In the genomic region with DNA sequence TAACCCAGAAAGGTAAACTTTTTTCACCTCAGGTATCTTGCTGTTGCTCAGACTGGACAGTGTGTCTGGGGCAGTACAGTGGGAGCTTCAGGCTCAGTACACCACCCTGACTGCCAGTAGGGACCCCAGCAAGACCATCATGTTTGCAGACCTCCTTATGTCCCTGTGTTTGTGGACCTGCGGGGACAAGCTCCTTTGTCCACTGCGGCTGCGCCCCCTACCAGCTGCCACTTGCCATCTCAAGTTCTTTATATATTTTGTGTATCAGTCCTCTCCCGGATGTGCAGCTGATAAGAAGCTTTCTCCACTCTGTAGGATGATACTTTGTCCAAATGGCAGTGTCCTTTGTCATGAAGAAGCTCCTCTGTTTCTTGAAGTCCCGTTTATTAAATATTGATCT, we compare ENCODE assay signal across 13 mouse cellular contexts. TPM values are rescaled to one million over a fixed set of nuclear protein-coding genes. Genes with fewer than 3 reads are reported as not detected.
DNase-seq lines count a peak whose midpoint lies in the region; ATAC-seq and TF ChIP-seq lines count a peak whose summit lies in the region.
"Had no signal": no experiment of that assay in that cellular context is flagged by ENCODE, and none has a peak within 500 bp of the region (broad histone marks: within the 10 kb centered on the region; RNA-seq: fewer than 3 reads in every experiment).

No protein-coding gene starts in this region.

- no peaks in the 10 kb centered on the region for H3K4me1 ChIP-seq in intestine, postnatal 0 days (replicated peaks; ENCODE audit: control insufficient read depth, insufficient read depth, low read length)
- no peaks in the 10 kb centered on the region for H3K4me1 ChIP-seq in intestine, embryonic 16.5 days (ENCODE audit: control insufficient read depth, insufficient read depth, low read length)
- H3K4me1 ChIP-seq in embryonic fibroblast, embryonic 13.5 days (ENCODE audit: control insufficient read depth, insufficient read depth, low read length): peaks cover 3% of the 10 kb centered on the region; the same call in 1 of the 2 replicates
- H3K4me1 ChIP-seq: limb, embryonic 12.5 days had no signal

- DNase-seq in CD4-positive, CD25-positive, alpha-beta regulatory T cell, adult 2 months (ENCODE audit: low read depth, low spot score): peak; percentile 5
- peak; percentile 5 for DNase-seq in ovary, postnatal 10 days (ENCODE audit: low spot score)
- DNase-seq in ovary, adult 18-20 months (ENCODE audit: low spot score): no peak
- no peak for DNase-seq in urinary bladder, postnatal 14 days (ENCODE audit: low spot score)
- DNase-seq: cerebellum, postnatal 36 days; lung, postnatal 36 days had no signal

- H3K9ac ChIP-seq in intestine, postnatal 0 days (ENCODE audit: low read depth, low read length): no peak overlapping the region
- no peak overlapping the region for H3K9ac ChIP-seq in intestine, embryonic 16.5 days (ENCODE audit: low read depth, low read length)
- H3K9ac ChIP-seq: limb, embryonic 12.5 days had no signal

- no peaks in the 10 kb centered on the region for H3K36me3 ChIP-seq in intestine, postnatal 0 days (ENCODE audit: control insufficient read depth, insufficient read depth)
- H3K36me3 ChIP-seq in intestine, embryonic 16.5 days (ENCODE audit: control insufficient read depth, insufficient read depth, low read length): no peaks in the 10 kb centered on the region
- H3K36me3 ChIP-seq: limb, embryonic 12.5 days had no signal

- H3K4me3 ChIP-seq in intestine, postnatal 0 days (ENCODE audit: low read depth, low read length): no peak overlapping the region
- H3K4me3 ChIP-seq in intestine, embryonic 16.5 days (ENCODE audit: low read length): no peak overlapping the region
- H3K4me3 ChIP-seq in embryonic fibroblast, embryonic 13.5 days (ENCODE audit: insufficient read depth, low read length): no peak overlapping the region
- H3K4me3 ChIP-seq: limb, embryonic 12.5 days had no signal

- H3K9me3 ChIP-seq in intestine, postnatal 0 days (ENCODE audit: control insufficient read depth): no peaks in the 10 kb centered on the region
- no peaks in the 10 kb centered on the region for H3K9me3 ChIP-seq in intestine, embryonic 16.5 days (ENCODE audit: control insufficient read depth, low read length)

- no peak overlapping the region for H3K4me2 ChIP-seq in intestine, postnatal 0 days (replicated peaks; ENCODE audit: low read depth)
- no peak overlapping the region for H3K4me2 ChIP-seq in intestine, embryonic 16.5 days (ENCODE audit: low read depth, low read length)
- H3K4me2 ChIP-seq: heart, embryonic 11.5 days; limb, embryonic 12.5 days had no signal

- no peak overlapping the region for H3K27ac ChIP-seq in intestine, postnatal 0 days (ENCODE audit: low read depth, low read length)
- no peak overlapping the region for H3K27ac ChIP-seq in intestine, embryonic 16.5 days (ENCODE audit: low read length)
- no peak overlapping the region for H3K27ac ChIP-seq in embryonic fibroblast, embryonic 13.5 days (ENCODE audit: insufficient read depth, low read length)
- H3K27ac ChIP-seq: limb, embryonic 12.5 days had no signal

- TF ChIP-seq POLR2A in embryonic fibroblast, embryonic 13.5 days (IDR thresholded peaks at IDR 0.05; ENCODE audit: low read depth, low read length): no peak

- no peaks in the 10 kb centered on the region for H3K27me3 ChIP-seq in intestine, postnatal 0 days (replicated peaks; ENCODE audit: control insufficient read depth, insufficient read depth, low read length)
- H3K27me3 ChIP-seq in intestine, embryonic 16.5 days (replicated peaks; ENCODE audit: control insufficient read depth, insufficient read depth, low read length): no peaks in the 10 kb centered on the region
- H3K27me3 ChIP-seq: limb, embryonic 12.5 days had no signal

- 55% methylated on average over 5 of the region's 5 CpGs for WGBS in intestine, postnatal 0 days
- WGBS in intestine, embryonic 16.5 days: 56% methylated on average over 5 of the region's 5 CpGs

- no peak for ATAC-seq in CD4-positive, CD25-positive, alpha-beta regulatory T cell, adult 4 months
- ATAC-seq in intestine, postnatal 0 days: no peak
- no peak for ATAC-seq in intestine, embryonic 16.5 days
- ATAC-seq: midbrain, embryonic 16.5 days had no signal

- peak; percentile 38 for TF ChIP-seq CTCF in intestine, postnatal 0 days (IDR thresholded peaks at IDR 0.05; ENCODE audit: low read depth)
- TF ChIP-seq CTCF in embryonic fibroblast, embryonic 13.5 days (IDR thresholded peaks at IDR 0.05; ENCODE audit: borderline replicate concordance, insufficient read depth, low read length): peak; percentile 14; the same call in 1 of the 2 replicates

RNA-seq across cellular contexts. Expression of gene Supt20, which starts 30.2 kb away (rescaled TPM):
- polyA plus RNA-seq in CD4-positive, CD25-positive, alpha-beta regulatory T cell, adult 4 months (2017; shearing (Covaris generic)): 100 to 1,000 TPM; 245 to 256 TPM
- 27.5 and 31.5 TPM in 2 replicates for polyA plus RNA-seq in intestine, postnatal 0 days (2015; fragmentation: Nextera tagmentation; extraction: Ambion mirVana)
- 72.9 and 77.8 TPM in 2 replicates for polyA plus RNA-seq in intestine, embryonic 16.5 days (2015; fragmentation: Nextera tagmentation; extraction: Ambion mirVana)
- 89.8 and 121 TPM in 2 replicates for polyA plus RNA-seq in embryonic fibroblast, embryonic 13.5 days (2011; ENCODE audit: insufficient read length, low read depth, missing spikeins)

RNA-seq across cellular contexts. Expression of gene Gm21958, which starts 51.7 kb away (rescaled TPM):
- polyA plus RNA-seq in CD4-positive, CD25-positive, alpha-beta regulatory T cell, adult 4 months (2017; shearing (Covaris generic)): 1 to 10 TPM in 1 of 2 experiments, not detected in 1; 3.5 TPM
- polyA plus RNA-seq in intestine, postnatal 0 days (2015; fragmentation: Nextera tagmentation; extraction: Ambion mirVana): not detected in 2 replicates
- polyA plus RNA-seq in intestine, embryonic 16.5 days (2015; fragmentation: Nextera tagmentation; extraction: Ambion mirVana): 0.53 TPM in 1 of 2 replicates, not detected in the other
- not detected in 2 replicates for polyA plus RNA-seq in embryonic fibroblast, embryonic 13.5 days (2011; ENCODE audit: insufficient read length, low read depth, missing spikeins)
- polyA plus RNA-seq: limb, embryonic 12.5 days had no signal

Comparison
In these comparisons a context has a peak if more than half of its experiments do, and no peak if none do; other contexts are left out.
1. DNase-seq: peak in CD4-positive, CD25-positive, alpha-beta regulatory T cell, adult 2 months (single experiment) and ovary, postnatal 10 days (single experiment); none in ovary, adult 18-20 months (single experiment) and urinary bladder, postnatal 14 days (single experiment).